Mouse (Mus musculus): ENCODE results near the gene Gpr84.
A peak's percentile ranks its signal among the peaks of the same experiment; 100 is the strongest.

The Gpr84 gene

GRCm38 (mm10) chr15:103305792-103306645 lies 4.4 kb downstream of the Gpr84 start:
- no peak for DNase-seq (ENCODE audit: low spot score in 2 of 2)

- DNase-seq (ENCODE audit: low spot score in 2 of 2): peak; percentile 89 to 90
Observed at GRCm38 (mm10) chr15:103305070-103305678, 5.2 kb downstream of the Gpr84 start.

DNA sequence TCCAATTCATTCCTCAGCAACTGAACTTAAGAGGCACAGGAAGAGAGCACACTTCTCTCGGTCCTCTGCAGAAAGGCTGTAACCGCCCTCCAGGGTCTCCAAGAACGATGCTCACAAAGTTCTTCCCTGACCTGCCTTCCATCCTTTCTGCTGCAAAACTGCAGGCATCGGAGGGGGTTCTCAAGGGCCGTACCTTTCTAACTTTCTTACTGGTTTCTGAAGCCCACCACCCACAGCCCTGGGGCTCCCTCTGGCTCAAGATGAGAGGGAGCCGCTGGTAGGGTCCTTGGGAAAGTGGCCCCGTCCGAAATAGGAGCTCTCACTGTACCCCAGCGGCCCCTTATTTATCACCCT lies 5.8 kb downstream of the Gpr84 start:
- no peak for DNase-seq (ENCODE audit: low spot score in 2 of 2)

DNA sequence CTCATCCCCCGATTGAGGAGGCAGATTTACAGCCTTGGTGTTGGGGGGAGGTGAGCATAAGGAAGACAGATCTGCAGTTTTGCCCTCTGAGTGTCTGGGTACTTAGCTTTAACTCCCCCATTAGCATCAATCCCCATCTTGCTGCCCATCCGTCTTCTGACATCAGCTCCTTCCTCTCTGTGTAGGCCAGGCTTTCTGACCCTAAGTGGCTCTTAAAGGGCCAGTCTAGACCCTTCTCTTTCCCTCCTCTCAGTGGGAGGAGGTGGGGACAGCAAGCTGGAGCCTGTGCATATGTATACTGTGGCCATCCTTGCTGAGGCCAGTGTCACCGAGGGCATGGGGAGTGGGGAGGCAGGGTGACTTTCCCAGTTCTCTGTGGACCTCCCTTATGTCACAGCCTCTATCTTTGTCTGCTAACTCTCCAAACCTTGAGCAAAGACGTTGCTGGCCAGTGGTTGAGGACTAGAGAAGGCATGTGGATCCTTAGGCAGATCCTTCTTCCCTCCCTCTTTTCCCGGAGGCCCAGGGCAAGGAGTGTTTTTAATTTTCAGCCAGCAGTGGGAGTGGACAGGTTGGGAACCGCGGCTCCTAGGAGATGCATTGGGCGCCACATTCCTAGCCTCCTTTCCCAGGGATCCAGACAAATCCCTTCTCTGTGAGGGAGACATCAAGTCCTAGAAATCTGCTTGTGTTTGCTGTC lies 6.3 kb downstream of the Gpr84 start:
- no peak for DNase-seq (ENCODE audit: low spot score in 2 of 2)

- DNase-seq (ENCODE audit: low spot score in 2 of 2): no peak
Observed at GRCm38 (mm10) chr15:103302341-103303021, 7.9 kb downstream of the Gpr84 start.

DNA sequence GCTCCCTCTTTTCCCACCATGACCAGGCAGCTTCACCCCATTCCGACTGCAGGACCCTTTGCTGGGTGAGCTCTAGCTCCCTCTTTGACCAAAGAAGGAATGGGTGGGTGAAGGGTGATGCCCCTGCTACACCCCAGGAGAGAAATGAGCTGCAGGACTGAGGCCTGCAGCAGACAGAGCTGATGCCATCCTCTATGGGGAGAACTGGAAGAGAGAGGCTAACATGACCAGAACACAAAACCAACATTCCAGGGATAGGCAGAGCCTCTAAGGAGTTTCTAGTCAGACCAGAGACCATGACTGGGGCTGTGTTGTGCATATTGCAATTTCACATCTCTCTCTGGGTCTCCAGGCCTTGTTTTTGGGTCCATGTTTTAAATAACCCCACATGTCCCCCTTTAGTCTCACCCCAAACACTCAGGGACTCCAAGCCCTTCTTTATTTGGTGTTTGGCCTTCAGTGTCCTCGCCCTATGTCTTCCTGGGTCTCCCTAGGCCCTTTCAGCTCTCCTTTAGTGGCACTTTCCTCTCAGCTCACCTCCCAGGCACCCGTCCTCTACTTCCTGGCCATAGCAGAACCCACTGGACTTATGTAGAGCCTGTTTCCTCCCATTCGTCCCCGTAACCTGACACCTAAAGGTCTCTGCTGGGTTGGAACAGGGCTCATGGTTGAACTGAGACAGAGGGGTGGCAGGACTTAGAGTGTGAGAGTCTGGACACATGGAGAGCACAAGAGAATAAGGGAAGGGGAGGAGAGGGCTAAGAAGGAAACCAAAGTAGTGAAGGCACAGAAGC lies 8.7 kb downstream of the Gpr84 start:
- no peak for DNase-seq (ENCODE audit: low spot score in 2 of 2)

GRCm38 (mm10) chr15:103301046-103301445 lies 9.4 kb downstream of the Gpr84 start:
- DNase-seq (ENCODE audit: low spot score in 2 of 2): no peak

DNA sequence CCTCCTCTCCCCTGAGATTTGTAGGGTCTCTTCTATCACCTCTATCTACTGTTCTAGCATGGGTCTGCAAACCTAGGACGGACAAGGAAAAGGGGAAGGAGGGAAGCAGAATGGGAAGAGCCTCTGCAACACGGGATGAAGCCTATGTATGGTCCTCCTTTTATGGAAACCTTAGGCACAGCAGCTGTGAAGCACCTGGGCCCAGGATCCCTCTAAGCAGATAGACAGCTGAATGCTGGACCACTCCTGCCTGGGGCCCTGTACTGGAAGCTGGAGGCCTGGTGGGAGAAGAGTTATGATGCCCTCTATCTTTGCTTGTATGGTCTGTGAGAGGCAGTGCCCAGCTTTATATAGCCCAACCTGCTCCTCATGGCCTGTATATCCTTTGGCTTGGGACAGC lies 9.9 kb downstream of the Gpr84 start:
- DNase-seq (ENCODE audit: low spot score in 2 of 2): no peak

GRCm38 (mm10) chr15:103300067-103300471 lies 10.3 kb downstream of the Gpr84 start:
- DNase-seq (ENCODE audit: low spot score in 2 of 2): no peak

DNA sequence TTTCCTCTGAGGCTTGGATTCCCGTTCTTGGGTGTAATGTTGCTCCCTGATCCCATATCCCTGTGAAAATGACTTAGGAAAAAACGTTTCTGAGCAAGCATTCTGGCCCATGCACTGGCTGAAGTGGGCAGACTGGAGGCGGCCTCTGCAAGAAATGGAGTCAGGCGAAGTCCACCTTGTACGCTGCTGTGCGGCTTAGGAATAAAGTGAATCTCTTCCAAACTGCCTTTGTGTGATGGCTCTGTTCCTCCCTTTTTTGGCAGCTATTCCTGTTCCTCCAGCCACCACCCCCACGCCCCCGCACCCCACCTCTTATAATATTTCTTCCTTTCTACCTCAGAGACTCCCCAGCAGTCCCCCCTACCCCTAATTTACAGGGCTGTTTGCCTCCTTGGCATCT lies 10.8 kb downstream of the Gpr84 start:
- DNase-seq (ENCODE audit: low spot score in 2 of 2): no peak

- no peak for DNase-seq (ENCODE audit: low spot score in 2 of 2)
Observed at GRCm38 (mm10) chr15:103298861-103299616, 11.4 kb downstream of the Gpr84 start.

GRCm38 (mm10) chr15:103298026-103298425 lies 12.4 kb downstream of the Gpr84 start:
- DNase-seq (ENCODE audit: low spot score in 2 of 2): no peak

DNA sequence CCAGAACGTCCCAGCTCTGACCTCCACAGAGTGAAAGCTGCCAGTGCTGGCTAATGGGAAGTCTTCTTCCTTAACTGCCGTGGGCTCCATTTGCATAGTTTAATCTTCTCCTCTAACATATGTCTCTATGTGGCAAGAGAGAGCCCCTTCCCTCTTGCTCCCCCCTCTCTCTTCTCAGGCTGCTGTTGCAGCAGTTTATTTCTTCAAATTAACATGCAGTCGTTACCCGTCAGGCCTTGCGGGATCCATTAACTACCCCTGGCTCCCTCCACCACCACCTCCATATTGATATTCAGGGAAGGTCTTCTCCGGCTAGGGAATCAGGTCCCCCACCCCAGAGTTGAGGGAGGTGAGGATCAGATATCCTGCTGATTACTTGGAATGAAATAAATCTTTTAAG lies 13.1 kb downstream of the Gpr84 start:
- DNase-seq (ENCODE audit: low spot score in 2 of 2): no peak

DNA sequence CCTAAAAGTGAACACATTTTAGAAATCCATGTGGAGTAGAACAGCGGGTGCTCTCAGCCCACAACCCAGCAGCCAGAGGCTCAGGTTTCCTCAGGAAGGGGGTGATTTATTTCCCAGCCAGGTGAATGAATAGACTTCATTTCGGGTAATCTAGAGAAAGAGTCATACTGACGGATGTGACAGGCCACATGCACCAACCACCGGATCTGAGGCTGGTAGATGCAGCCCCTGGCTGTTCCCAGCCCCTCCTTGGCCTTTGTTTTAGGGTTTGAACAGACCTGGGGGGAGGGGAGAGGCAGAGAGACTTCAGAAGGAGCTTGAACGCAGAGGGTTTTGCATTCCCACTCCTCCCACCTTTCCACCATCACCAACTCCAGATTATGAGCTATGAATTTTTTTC lies 14.6 kb downstream of the Gpr84 start:
- no peak for DNase-seq (ENCODE audit: low spot score in 2 of 2)

- DNase-seq (ENCODE audit: low spot score in 2 of 2): no peak
Observed at GRCm38 (mm10) chr15:103294649-103295048, 15.8 kb downstream of the Gpr84 start.

GRCm38 (mm10) chr15:103293375-103293774 lies 17.0 kb downstream of the Gpr84 start:
- no peak for DNase-seq (ENCODE audit: low spot score in 2 of 2)

- DNase-seq (ENCODE audit: low spot score in 2 of 2): no peak
Observed at GRCm38 (mm10) chr15:103292673-103293345, 17.6 kb downstream of the Gpr84 start.

DNA sequence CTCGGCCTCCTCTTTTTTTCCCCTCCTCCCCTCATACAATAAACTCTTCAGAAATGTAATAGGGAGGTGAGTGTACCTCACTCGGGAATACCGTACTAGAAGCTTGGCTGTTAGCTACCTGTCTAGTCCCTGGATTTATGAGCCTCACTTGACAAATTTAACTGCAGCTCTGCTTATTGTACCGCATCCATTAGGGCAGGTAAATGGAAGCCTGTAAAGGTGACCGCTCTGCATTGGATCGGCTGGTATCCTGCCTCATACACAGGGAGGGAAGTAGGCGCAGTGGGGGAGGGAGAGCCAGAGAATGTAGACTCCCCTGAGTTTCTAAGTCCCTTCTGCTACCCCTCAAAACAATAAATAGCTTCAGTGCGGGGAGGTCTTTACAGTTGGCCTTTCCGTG lies 19.6 kb downstream of the Gpr84 start:
- DNase-seq (ENCODE audit: low spot score in 2 of 2): no peak

DNA sequence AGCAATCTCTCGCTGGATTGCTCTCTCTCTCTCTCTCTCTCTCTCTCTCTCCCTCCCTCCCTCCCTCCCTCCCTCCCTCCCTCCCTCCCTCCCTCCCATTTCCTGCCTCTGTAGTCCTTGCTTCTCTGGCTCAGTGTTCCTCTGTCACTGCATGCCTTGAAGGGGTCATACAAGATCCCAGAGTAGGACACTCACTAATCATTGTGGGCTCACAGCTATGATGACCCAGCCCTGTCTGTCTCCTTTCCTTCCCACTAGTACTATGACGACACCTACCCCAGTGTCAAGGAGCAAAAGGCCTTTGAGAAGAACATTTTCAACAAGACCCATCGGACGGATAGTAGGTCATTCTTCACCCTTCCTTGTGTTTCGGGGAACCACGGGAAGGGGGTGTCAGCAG lies 20.0 kb downstream of the Gpr84 start:
- no peak for DNase-seq (ENCODE audit: low spot score in 2 of 2)

DNA sequence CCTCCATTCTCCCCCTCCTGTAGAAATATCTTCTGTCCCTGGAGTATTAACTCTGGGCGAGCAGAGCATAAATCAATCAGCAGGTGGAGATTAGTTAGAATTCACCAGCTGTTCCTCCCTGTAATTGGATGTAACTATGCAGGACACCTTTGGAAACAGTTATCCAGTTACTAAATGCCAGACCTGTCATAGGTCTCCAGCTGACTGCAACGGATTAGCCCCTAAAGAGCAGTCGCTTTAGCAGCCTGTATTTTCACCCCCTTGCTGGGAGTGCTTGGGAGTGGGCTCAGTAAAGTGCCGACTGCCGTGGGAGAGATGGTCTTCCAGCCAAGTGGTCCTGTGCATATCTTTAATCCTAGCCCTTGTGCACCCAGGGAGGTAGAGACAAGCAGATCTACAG lies 20.8 kb downstream of the Gpr84 start:
- DNase-seq (ENCODE audit: low spot score in 2 of 2): no peak
